ENCODE assay signal across 8 mouse cellular contexts in the genomic region with DNA sequence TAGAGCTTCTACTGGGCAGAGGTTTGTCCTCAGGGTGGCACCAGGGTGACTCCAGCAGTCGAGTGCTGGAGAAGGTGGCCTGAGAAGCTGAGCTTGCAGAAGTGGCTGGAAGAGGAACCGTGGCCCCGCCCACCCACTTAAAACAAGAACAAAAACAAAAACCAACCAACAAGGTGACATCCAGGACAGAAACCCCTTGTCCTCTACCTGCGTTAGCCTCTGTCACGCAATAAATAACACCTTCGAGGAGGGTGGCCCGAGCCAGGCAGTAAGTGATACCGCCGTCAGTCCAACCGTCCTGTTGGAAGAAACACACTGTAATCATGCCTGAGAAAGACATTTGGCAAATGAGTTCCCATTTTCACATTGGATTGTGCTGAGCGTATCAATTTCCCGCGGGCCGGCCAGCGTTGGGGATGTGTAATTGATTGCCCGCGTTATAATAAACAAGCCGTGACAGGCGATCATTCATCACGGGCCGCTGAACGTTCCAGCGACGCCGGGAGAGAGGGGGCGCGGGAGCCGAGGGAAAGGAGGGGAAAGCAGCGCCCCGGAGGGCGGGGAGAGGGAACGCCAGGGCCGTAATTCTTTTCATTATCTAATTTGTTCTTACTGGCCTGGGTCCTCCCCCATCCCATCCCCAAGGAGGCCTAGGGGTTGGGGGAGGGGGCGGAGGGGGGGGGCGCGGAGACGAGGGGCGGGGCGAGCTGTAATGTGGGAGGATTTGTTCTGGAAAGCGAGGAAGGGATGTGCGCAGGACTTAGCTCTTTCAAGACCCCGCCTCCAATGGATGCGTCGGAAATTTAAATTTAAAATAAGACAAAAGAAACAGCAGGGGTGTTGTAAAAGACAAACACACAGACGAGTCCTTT.
DNase-seq lines count a peak whose midpoint lies in the region; ATAC-seq and TF ChIP-seq lines count a peak whose summit lies in the region.

No protein-coding gene starts in this region.

- peak overlapping the region; percentile 79 for H3K27ac ChIP-seq in hindbrain, embryonic 12.5 days

- peaks cover 28% of the 10 kb centered on the region for H3K27me3 ChIP-seq in G1E (ENCODE audit: insufficient read depth, low read length)
- peaks cover 14% of the 10 kb centered on the region for H3K27me3 ChIP-seq in hindbrain, embryonic 12.5 days
- H3K27me3 ChIP-seq in megakaryocyte, embryonic 14.5 days (replicated peaks) = peaks cover 24% of the 10 kb centered on the region

- intact Hi-C loops in left cerebral cortex, postnatal 14 days (cut with DNase I) = no loop called here

- H3K4me2 ChIP-seq in hindbrain, embryonic 12.5 days (replicated peaks) = peak overlapping the region; percentile 54

- under 1% methylated on average over 38 of the region's 45 CpGs for WGBS in hindbrain, embryonic 12.5 days

- no peak for TF ChIP-seq CTCF in G1E (IDR thresholded peaks at IDR 0.05; ENCODE audit: low read depth, low read length)

- no peak for ATAC-seq in G1E (ENCODE audit: extremely low read depth, insufficient number of reproducible peaks, low FRiP score, poor library complexity, severe bottlenecking)
- peak; percentile 86 for ATAC-seq in hindbrain, embryonic 12.5 days (ENCODE audit: low FRiP score)
- no peak for ATAC-seq in cerebellum, adult (ENCODE audit: insufficient number of reproducible peaks, low FRiP score, low TSS enrichment)

- H3K36me3 ChIP-seq in G1E (replicated peaks) = no peaks in the 10 kb centered on the region
- H3K36me3 ChIP-seq in hindbrain, embryonic 12.5 days = no peaks in the 10 kb centered on the region
- H3K36me3 ChIP-seq in megakaryocyte, embryonic 14.5 days (replicated peaks; ENCODE audit: low read length) = no peaks in the 10 kb centered on the region

- H3K9ac ChIP-seq in hindbrain, embryonic 12.5 days = peak overlapping the region; percentile 47

- DNase-seq in G1E (ENCODE audit: low spot score) = no peak
- DNase-seq in brain, embryonic 18.5 days (ENCODE audit: low read depth, low spot score) = peak; percentile 65
- DNase-seq in frontal cortex, postnatal 25 days (ENCODE audit: low spot score in 2 of 2) = peak; percentile 12 to 26
- peak; percentile 51 to 67 for DNase-seq in left cerebral cortex, postnatal 14 days (ENCODE audit: low spot score in 2 of 2)
- DNase-seq in right cerebral cortex, adult 18-20 months = peak; percentile 44

- H3K4me3 ChIP-seq in G1E (ENCODE audit: low read depth, low read length) = peak overlapping the region; percentile 59; the same call in 1 of the 2 replicates
- H3K4me3 ChIP-seq in hindbrain, embryonic 12.5 days = peak overlapping the region; percentile 32
- peak overlapping the region; percentile 95 for H3K4me3 ChIP-seq in megakaryocyte, embryonic 14.5 days (replicated peaks)

- H3K4me1 ChIP-seq in G1E (ENCODE audit: insufficient read depth, low read depth, low read length) = peaks cover 14% of the 10 kb centered on the region
- peaks cover 24% of the 10 kb centered on the region for H3K4me1 ChIP-seq in hindbrain, embryonic 12.5 days
- H3K4me1 ChIP-seq in megakaryocyte, embryonic 14.5 days = peaks cover 37% of the 10 kb centered on the region

- no peaks in the 10 kb centered on the region for H3K9me3 ChIP-seq in G1E (replicated peaks)
- no peaks in the 10 kb centered on the region for H3K9me3 ChIP-seq in hindbrain, embryonic 12.5 days (replicated peaks)
- H3K9me3 ChIP-seq in megakaryocyte, embryonic 14.5 days = no peaks in the 10 kb centered on the region

Comparison
In these comparisons a context has a peak if more than half of its experiments do, and no peak if none do; other contexts are left out.
1. H3K4me3 ChIP-seq: peak in every context shown above with its lines; median percentile 95 in megakaryocyte, embryonic 14.5 days; 59 in G1E; 32 in hindbrain, embryonic 12.5 days.